ENCODE assay signal across 24 mouse cellular contexts in genomic region chr13:72803374-72803773, GRCm38 (mm10).
DNase-seq lines count a peak whose midpoint lies in the region; ATAC-seq lines count a peak whose summit lies in the region.
"Had no signal": no experiment of that assay in that cellular context is flagged by ENCODE, and none has a peak within 500 bp of the region (broad histone marks: within the 10 kb centered on the region; RNA-seq: fewer than 3 reads in every experiment).

No protein-coding gene starts in this region.

- H3K4me3 ChIP-seq in hindbrain, embryonic 12.5 days = no peak overlapping the region
- no peak overlapping the region for H3K4me3 ChIP-seq in hindbrain, embryonic 13.5 days
- no peak overlapping the region for H3K4me3 ChIP-seq in neural tube, embryonic 11.5 days (ENCODE audit: low read depth, low read length)
- no peak overlapping the region for H3K4me3 ChIP-seq in neural tube, embryonic 15.5 days (replicated peaks)
- H3K4me3 ChIP-seq in hindbrain, embryonic 16.5 days (ENCODE audit: low read length) = no peak overlapping the region
- H3K4me3 ChIP-seq: gastrocnemius, adult 2 months; heart, embryonic 13.5 days; hindbrain, embryonic 15.5 days had no signal

- peaks cover 4% of the 10 kb centered on the region for H3K4me1 ChIP-seq in hindbrain, embryonic 12.5 days
- H3K4me1 ChIP-seq in hindbrain, embryonic 13.5 days (replicated peaks) = peaks cover 12% of the 10 kb centered on the region
- H3K4me1 ChIP-seq in neural tube, embryonic 11.5 days (ENCODE audit: control insufficient read depth, insufficient read depth, low read length) = no peaks in the 10 kb centered on the region
- peaks cover 4% of the 10 kb centered on the region; the same call in 1 of the 2 replicates for H3K4me1 ChIP-seq in neural tube, embryonic 15.5 days
- peaks cover 2% of the 10 kb centered on the region; the same call in 1 of the 2 replicates for H3K4me1 ChIP-seq in hindbrain, embryonic 16.5 days (ENCODE audit: control insufficient read depth, insufficient read depth, low read depth, low read length)
- H3K4me1 ChIP-seq: heart, embryonic 13.5 days had no signal

- DNase-seq in heart, adult 11 months = peak; percentile 70
- DNase-seq in heart, postnatal 25 days (ENCODE audit: low spot score) = no peak
- DNase-seq in neural tube, embryonic 11.5 days (ENCODE audit: low spot score) = peak; percentile 15
- DNase-seq: adrenal gland, adult 8-10 months; adrenal gland, postnatal 25 days; cerebellum, adult 18-20 months; cerebellum, adult 9-10 months; cerebellum, postnatal 14 days; forebrain, postnatal 0 days; gastrocnemius, adult 2 months; gastrocnemius, postnatal 14 days; heart, adult 18-20 months; heart, postnatal 14 days had no signal

- no peaks in the 10 kb centered on the region for H3K36me3 ChIP-seq in hindbrain, embryonic 12.5 days
- H3K36me3 ChIP-seq in hindbrain, embryonic 13.5 days = no peaks in the 10 kb centered on the region
- no peaks in the 10 kb centered on the region for H3K36me3 ChIP-seq in neural tube, embryonic 11.5 days (ENCODE audit: control insufficient read depth, insufficient read depth, low read length)
- H3K36me3 ChIP-seq in neural tube, embryonic 15.5 days = no peaks in the 10 kb centered on the region
- no peaks in the 10 kb centered on the region for H3K36me3 ChIP-seq in hindbrain, embryonic 16.5 days (ENCODE audit: control insufficient read depth, insufficient read depth, low read length)
- H3K36me3 ChIP-seq: heart, embryonic 13.5 days; hindbrain, embryonic 15.5 days had no signal

- H3K27ac ChIP-seq in hindbrain, embryonic 12.5 days = no peak overlapping the region
- H3K27ac ChIP-seq in hindbrain, embryonic 13.5 days = no peak overlapping the region
- H3K27ac ChIP-seq in neural tube, embryonic 11.5 days (ENCODE audit: low read depth, low read length) = no peak overlapping the region
- H3K27ac ChIP-seq in neural tube, embryonic 15.5 days (replicated peaks) = no peak overlapping the region
- H3K27ac ChIP-seq in hindbrain, embryonic 16.5 days (ENCODE audit: low read depth, low read length) = no peak overlapping the region
- H3K27ac ChIP-seq: gastrocnemius, adult 2 months; heart, embryonic 13.5 days; hindbrain, embryonic 15.5 days had no signal

- WGBS in hindbrain, embryonic 12.5 days = 40% methylated on average over 11 of the region's 11 CpGs
- 32% methylated on average over 11 of the region's 11 CpGs for WGBS in hindbrain, embryonic 13.5 days
- WGBS in neural tube, embryonic 11.5 days = 40% methylated on average over 11 of the region's 11 CpGs
- 24% methylated on average over 11 of the region's 11 CpGs for WGBS in neural tube, embryonic 15.5 days
- WGBS in hindbrain, embryonic 16.5 days = 28% methylated on average over 11 of the region's 11 CpGs

- no peaks in the 10 kb centered on the region; the same call in none of the 2 replicates for H3K27me3 ChIP-seq in hindbrain, embryonic 12.5 days
- peaks cover 17% of the 10 kb centered on the region for H3K27me3 ChIP-seq in hindbrain, embryonic 13.5 days
- H3K27me3 ChIP-seq in neural tube, embryonic 11.5 days (ENCODE audit: control insufficient read depth, insufficient read depth, low read length) = no peaks in the 10 kb centered on the region
- no peaks in the 10 kb centered on the region for H3K27me3 ChIP-seq in neural tube, embryonic 15.5 days (replicated peaks)
- no peaks in the 10 kb centered on the region for H3K27me3 ChIP-seq in hindbrain, embryonic 16.5 days (replicated peaks; ENCODE audit: control insufficient read depth, insufficient read depth, low read length)
- H3K27me3 ChIP-seq: heart, embryonic 13.5 days had no signal

- no peak overlapping the region for H3K9ac ChIP-seq in hindbrain, embryonic 12.5 days
- no peak overlapping the region for H3K9ac ChIP-seq in hindbrain, embryonic 13.5 days
- H3K9ac ChIP-seq in neural tube, embryonic 11.5 days (ENCODE audit: low read length) = no peak overlapping the region
- no peak overlapping the region for H3K9ac ChIP-seq in neural tube, embryonic 15.5 days (replicated peaks)
- H3K9ac ChIP-seq in hindbrain, embryonic 16.5 days (ENCODE audit: low read depth, low read length) = no peak overlapping the region
- H3K9ac ChIP-seq: forebrain, postnatal 0 days; heart, embryonic 13.5 days; hindbrain, embryonic 15.5 days had no signal

- ATAC-seq in hindbrain, embryonic 12.5 days (ENCODE audit: low FRiP score) = peak; percentile 56; the same call in 1 of the 2 replicates
- ATAC-seq in hindbrain, embryonic 13.5 days (ENCODE audit: low FRiP score) = no peak; the same call in 1 of the 2 replicates
- ATAC-seq in neural tube, embryonic 11.5 days (ENCODE audit: insufficient read depth, low FRiP score, low TSS enrichment) = no peak
- no peak for ATAC-seq in neural tube, embryonic 15.5 days (ENCODE audit: low FRiP score)
- peak; percentile 64 for ATAC-seq in hindbrain, embryonic 16.5 days
- no peak for ATAC-seq in erythroblast, adult 5-6 weeks (replicated peaks; ENCODE audit: low FRiP score, poor library complexity, severe bottlenecking)
- ATAC-seq: activated CD4-positive, CD25-positive, alpha-beta regulatory T cell, adult 4 months; forebrain, embryonic 14.5 days; forebrain, postnatal 0 days; inflammation-experienced regulatory T-cells, adult 6 months; intestine, embryonic 16.5 days had no signal

- no peaks in the 10 kb centered on the region; the same call in 1 of the 2 replicates for H3K9me3 ChIP-seq in hindbrain, embryonic 12.5 days (replicated peaks)
- H3K9me3 ChIP-seq in hindbrain, embryonic 13.5 days = no peaks in the 10 kb centered on the region
- no peaks in the 10 kb centered on the region for H3K9me3 ChIP-seq in neural tube, embryonic 11.5 days (ENCODE audit: control insufficient read depth, low read length)
- no peaks in the 10 kb centered on the region; the same call in 1 of the 2 replicates for H3K9me3 ChIP-seq in neural tube, embryonic 15.5 days (replicated peaks)
- H3K9me3 ChIP-seq in hindbrain, embryonic 16.5 days (ENCODE audit: control insufficient read depth, low read length) = no peaks in the 10 kb centered on the region
- H3K9me3 ChIP-seq: heart, embryonic 13.5 days; hindbrain, embryonic 15.5 days had no signal

- no peak overlapping the region for H3K4me2 ChIP-seq in hindbrain, embryonic 12.5 days (replicated peaks)
- no peak overlapping the region for H3K4me2 ChIP-seq in hindbrain, embryonic 13.5 days
- H3K4me2 ChIP-seq in neural tube, embryonic 11.5 days (ENCODE audit: low read depth) = no peak overlapping the region
- H3K4me2 ChIP-seq in neural tube, embryonic 15.5 days = no peak overlapping the region
- H3K4me2 ChIP-seq in hindbrain, embryonic 16.5 days (ENCODE audit: low read length) = no peak overlapping the region
- H3K4me2 ChIP-seq: heart, embryonic 13.5 days; hindbrain, embryonic 15.5 days had no signal

- intact Hi-C loops in heart, postnatal 25 days (cut with DNase I) = no loop called here

Comparison
In these comparisons a context has a peak if more than half of its experiments do, and no peak if none do; other contexts are left out.
1. ATAC-seq: peak in hindbrain, embryonic 12.5 days (single experiment) and hindbrain, embryonic 16.5 days (single experiment); none in hindbrain, embryonic 13.5 days (single experiment), neural tube, embryonic 11.5 days (single experiment), neural tube, embryonic 15.5 days (single experiment) and erythroblast, adult 5-6 weeks (single experiment).